Mouse (Mus musculus) retina, embryonic 14.5 days (tissue): ENCODE results near the gene Icos.
A peak's percentile ranks its signal among the peaks of the same experiment; 100 is the strongest.

Experiments used
- DNase-seq: peaks from one replicate; pipeline ENCODE4 v3.0.0-alpha.2; 2015; ENCODE audit warnings: low spot score

Icos gene

DNA sequence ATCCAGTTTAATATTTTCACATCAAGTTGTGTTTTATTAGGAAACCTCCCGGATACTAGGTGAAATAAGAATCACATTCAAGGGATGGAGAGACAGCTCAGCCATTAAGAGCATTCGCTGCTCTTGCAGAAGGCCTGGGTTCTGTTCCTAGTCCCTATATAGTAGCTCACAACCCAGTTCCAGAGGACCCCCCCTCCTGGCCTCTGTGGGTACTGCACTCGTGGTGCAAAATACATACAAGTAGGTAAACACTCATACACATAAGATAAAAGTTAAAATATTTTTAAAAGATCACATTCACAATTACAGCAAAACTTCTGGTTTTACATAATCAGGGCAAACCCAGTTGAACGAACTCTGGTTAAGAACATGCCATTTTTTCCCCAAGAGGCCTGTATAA is 15.6 kb upstream of the Icos start:
- DNase-seq: no peak

DNA sequence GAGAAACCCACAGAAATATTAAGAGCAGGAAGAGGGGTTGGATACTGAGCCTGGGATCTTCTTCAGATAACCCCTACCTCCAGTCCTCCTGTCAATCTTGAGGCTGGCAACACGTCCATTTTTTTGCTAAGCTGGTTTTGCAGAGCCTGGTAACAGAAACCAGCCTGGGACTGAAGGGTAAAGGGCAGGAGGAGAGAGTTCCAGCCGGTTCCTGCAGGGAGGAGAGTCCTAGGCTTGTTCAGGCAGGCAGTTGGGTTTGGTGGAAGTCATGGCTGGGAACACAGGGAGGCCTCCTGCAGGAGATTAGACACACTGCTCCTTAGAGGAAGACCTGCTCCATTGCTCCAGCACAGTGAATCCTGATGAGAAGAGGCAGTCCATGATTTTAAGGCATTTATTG is 10.2 kb upstream of the Icos start:
- no peak for DNase-seq

DNA sequence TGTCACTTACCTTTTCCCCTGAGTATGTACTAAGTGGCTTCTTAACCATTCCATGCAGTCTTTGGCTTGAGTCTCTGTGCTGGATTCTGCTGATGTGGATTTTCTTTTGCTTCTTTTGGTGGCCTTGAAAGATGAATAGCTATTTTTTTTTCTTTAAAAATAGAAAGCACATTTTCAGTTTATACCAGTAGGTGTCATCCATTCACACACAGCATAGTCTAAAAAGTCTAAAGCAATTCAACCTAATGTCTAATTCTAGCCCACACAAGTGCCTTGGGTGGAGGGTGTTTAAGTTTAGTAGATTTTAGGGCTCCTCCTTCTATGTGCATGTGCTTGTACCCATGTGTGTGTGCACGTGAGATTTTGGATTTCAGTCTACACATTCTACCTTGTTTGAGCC is 6.9 kb upstream of the Icos start:
- no peak for DNase-seq

DNA sequence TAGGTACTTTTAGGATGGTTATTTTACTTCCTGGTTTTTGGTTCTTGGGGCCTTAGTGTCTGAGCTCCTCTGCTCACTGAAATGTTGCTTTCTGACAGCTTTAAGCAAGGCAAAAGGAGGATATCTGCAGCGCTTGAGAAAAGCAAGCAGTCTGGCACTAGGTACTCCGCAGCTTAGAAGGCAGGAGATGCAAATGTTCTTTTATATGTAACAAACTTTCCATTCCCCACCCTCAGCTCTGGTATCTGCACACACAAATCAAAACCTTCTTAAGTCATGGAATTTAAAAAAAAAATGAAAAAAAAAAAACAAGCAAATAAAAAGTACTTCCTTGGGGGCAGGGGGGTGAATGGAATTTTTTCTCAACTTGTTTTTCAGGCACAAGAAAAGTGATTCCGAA is 3.5 kb upstream of the Icos start:
- no peak for DNase-seq

DNA sequence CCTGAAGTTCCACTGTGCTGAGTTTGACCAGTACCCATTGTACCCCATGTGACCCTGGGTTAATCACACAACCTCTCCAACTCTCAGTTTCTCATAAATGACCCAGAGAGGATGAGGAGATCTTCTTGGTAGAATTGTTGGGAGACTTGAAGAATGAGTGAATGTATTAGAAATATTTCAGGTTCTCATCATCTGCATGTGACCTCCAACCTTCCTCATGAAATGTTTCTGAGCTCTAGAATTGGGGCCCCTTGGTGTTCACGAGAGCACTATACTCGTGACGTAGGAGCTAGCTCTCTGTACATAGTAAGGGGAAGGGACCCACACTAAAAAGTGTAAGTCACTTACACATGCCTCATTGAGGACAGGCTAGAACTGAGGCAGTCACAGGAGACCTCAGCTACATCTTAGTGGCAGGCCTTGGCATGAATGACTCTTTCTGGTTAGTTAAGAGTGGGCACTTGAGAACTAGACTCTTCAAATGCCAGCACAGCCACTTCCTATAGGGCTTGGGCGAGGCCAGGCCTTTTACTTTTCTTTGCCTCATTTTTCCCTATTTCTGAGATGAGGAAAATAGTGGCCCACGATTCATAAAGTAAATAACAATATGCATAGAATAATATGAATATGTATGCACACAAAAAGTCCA is 2.0 kb upstream of the Icos start:
- DNase-seq: no peak

DNA sequence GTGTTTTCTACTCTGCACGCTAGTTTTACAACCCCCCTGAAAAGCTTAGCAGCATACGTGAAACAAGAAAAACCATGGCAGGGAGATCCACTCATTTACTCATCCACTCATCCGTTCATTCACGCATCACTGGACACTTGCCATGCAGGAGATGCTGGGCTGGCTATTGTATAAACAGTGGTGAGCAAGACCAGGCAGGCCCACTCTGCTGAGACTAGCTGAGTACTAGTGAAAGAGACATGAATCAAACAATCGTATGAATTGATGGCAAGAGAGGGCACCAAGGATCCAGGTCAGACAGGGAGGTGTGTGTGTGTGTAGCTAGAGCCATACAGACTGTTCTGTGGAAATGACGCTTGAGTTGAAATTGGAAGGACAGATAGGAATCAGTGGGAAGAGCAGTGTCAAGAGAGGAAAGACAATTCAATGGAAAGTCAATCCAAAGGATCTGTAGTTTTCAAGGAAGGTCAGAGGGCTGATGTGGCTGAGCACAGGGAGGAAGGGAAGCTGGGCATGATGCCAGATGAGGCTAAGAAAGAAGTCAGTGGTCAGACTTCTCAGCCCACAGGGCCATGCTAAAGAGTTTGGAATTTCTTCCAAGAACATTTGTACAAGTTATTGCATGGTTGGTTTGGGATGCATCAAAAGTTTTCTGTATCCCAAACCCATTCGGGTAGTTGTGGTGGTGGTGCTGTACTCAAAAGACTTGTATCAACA is 1.6 kb downstream of the Icos start:
- DNase-seq: peak; percentile 78

DNA sequence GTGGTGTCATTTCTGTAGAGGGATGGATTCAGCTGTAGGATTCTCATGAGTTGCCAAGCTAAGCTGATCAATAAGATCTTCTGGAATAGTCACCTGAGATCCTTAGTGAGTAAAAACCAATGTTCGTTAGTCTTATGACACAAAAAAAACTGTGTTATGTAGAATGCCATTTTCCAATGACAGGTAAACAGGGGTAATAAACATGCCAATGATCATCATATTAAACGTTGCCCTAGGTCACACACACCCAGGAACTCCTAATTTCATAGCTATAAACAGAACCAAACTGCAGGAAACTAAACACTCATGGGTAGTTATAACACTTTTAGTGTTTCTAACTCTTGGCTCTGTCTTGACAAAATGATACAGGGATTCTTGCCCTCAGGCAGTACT is 2.1 kb downstream of the Icos start:
- no peak for DNase-seq

DNA sequence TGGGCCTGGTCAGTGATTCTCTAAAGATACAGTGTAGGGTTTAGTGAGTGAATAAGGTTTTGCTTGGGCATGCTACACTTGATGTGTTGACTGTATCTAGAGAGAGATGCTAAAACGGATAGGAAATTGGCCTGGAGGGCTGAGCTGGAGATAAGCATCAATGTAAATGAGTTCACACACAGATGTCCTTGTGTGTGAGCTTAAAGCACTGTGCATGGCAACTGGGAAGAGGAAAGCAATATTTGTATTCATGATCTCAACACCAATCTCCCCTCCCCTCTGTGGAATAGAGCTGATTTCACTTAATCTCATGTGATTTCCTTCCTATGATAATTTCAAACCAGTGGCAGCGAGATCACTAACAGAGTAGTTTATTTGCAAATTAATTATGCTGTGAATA is 7.3 kb downstream of the Icos start:
- DNase-seq: no peak

DNA sequence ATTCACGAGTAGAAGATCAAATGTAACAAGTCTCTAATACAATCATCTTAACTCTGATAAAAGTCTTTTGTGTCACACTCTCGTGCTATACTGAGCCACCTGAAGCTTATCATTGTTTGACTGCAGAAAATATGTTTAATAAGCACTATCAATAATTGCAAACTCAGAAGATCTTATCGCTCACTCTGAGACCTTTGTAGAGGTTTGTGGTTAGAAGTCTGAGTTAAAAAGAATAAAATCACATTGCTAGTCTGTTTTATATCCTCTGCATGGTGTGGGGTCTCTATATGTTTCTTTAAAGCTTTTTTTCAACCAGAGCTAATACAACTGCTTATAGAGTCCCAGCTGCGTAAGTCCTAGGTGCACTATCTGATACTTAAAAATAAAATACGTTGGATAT is 8.4 kb downstream of the Icos start:
- DNase-seq: no peak

DNA sequence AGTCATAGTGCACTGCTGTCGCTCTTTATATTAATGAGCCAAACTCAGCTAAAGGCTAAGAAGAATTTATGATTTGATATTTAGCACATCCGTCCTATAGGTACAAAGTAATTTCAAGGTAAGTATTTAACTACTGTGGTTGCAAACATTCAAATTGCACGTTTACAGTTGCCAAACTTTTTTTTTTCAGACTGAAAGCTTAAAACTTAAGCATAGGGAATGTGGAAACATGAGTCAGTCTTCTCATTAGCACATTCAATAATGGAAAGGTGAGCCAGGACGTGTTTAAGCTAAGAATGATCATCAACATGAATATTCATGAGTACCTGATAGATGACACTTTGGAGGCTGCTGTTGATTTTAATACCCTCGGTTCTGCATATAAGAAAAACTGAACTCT is 11.4 kb downstream of the Icos start:
- no peak for DNase-seq

DNA sequence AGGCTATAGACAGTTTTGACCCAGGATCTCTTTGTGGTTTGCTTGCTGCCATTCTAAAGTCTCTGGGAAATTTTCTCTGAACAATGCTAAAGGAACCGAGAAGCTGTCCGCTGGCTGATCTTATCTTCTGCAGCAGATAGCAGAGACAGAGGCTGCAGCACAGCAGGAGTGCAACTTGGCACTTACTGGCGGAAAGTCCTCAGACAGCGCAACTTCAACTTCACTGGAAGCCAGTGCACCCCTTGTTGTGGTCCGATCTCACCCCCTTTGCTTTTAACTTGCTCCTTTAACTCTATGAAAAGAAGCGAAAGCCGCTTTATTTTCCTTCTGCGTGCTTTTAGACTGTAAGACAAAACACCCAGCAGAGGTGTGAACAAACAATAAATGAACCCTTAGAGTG is 12.6 kb downstream of the Icos start:
- DNase-seq: no peak

DNA sequence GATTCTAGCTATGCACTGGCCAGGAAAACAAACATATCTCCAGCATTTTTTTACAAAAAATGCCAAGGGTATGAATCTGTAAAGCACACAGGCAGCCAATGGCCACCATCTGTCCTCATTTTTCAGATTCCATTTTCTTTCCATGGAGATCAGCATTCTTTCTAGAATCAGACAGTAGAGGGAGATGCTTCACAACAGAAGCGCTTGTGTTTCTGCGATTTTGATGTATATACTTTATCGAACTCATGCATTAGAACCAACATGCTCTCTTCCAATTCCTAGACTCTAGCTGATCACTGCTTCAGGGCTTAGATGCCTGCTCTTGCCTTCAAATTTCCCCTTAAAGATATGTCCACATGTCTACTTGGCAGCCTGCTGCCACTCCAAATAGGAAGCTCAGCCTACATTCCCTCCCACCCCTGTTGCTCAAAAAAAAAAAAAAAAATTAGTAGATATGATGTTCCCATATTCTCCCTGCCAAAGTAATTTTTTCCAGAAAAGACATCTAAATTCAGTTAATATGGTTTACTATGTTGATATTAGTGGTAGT is 20.4 kb downstream of the Icos start:
- no peak for DNase-seq

DNA sequence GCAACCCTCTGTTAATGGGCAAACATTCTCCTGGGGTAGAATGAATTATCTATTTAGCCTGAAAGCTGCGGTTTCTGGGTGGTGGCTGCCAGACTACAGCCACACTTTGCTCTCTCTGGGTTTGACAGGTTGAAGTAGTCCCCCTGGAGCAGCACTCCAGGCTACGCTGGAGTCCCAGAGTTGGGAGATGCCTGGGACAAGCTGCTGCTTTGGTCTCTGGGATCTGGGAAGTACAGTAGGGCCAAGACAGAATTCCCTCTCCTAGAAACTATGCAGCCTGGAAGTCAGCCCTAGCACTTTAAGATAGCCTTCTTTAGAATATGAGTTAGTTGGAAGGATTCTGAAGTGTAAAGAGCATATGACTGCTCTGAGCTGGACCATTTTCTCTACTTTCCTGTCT is 21.0 kb downstream of the Icos start:
- no peak for DNase-seq

DNA sequence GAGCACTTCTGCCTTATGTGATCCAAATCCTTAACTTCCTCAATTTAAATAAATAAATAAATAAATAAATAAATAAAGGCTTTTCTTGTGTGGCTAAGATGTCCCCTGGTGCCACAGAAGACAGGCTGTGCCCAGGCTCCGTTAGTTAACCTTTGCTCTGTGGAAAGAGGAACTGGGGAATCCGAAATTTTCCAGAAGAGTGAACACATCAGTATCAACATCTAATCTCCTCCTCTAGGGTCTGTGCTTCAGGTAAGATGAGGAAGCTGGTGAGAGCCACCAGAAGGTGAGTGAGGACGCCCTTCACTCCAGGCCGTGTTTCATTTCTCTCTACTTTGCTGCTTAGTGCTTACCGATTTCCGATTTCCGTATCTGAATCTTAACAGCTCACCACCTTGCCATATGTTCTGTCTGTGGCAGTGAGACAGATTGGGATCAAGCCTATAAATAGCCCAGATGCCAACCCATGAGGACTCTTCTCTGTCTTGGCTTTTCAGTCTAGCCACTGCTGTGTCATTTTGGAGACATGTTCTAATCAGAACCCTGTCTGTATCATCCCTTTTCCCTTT is 24.1 kb downstream of the Icos start:
- DNase-seq: no peak

DNA sequence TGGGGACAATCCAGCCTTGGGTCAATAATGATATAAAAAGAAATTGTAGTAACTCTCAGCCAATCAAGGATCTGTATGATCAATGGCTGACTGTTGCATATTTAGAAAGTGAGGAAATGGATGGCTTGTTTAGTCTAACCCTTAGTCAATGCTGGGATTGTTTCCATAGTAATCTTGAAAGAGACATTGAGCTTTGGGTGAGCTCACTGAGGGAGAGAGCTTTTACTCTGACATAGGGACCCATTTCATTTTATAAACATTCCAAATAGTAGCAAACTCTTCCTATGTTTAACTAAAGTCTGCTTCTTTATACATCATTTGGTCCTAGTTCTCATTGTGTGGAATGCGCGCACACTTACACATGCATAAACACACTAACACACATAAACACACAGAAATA is 28.5 kb downstream of the Icos start:
- no peak for DNase-seq

DNA sequence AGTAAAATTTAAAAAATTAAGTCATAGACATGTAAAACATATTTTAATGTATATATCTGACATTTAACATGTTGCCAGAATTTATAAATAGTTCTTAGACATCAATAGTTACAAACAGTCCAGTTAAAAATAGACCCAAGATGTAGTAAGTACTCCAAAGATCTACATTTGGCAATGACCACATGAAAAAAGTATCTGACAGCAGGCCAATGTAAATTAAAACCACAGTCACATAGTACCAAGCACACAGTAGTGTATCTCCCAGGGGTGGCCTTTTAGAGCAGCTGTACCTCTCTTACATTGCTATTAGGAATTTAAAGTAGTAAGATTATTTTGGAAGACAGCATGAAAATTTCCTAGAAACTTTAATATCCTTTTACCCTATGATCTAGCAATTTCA is 29.8 kb downstream of the Icos start:
- no peak for DNase-seq

DNA sequence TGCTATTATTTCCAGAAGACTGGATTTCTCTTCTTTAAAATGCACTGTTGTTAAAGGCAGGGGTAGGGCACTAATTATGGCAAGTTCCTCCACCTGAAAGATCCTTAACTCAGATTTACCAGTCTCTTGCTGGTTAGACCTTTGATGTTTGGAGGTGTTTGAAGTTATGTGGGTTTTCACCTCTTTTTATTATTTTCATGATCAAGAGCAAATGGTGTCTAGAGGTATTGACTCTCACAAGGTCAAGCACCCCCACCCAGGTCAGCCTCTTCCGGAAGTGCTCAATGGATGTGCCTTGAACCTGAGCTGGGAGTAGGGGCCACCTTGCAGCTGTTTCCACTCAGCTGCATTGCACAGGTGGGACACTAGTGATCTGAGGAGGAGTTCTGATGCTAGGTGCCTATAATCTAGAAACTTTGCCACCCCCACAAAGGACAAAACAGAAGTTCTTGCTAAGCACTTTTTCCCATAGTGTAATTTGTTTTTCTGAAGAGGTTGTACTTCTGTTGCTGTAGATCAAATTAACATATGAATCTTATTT is 38.9 kb downstream of the Icos start:
- DNase-seq: no peak

DNA sequence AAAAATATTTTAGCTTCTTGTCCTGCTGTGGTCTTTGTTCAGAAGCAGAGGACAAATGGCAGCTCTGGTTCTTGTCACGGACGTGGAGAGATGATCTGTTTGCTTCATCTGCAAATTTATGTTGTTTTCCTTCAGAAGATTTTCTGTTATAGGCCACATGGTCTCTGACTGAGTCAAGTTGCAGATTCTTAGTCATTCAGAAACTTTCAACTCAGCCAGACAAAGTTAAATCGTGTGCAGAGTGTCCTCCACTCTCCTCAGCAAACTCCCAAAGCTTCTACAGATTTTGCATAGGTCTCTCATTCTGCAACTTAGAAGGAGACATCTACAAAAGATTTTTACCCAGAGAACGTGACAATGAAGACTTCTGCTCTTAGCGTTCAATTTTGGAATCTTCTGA is 49.0 kb downstream of the Icos start:
- no peak for DNase-seq

DNA sequence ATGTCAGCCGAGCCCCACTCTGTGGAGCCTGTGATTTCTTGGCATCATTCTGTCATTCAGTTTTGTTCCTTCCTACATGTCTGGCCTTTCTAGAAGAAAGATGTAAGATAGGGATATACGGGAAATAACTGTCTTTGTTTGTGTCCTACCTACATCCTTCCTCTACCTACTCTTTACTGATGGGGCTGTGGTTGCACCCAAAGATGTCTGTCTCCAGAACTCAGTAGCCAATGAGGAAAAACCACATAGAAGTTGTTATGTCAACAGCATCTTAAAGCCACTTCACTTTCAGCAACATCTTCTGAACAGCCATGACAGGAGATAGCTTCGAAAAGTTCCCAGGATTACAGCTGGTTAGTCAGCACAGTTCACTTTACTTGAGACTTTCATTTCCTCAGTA is 49.8 kb downstream of the Icos start:
- DNase-seq: no peak

DNA sequence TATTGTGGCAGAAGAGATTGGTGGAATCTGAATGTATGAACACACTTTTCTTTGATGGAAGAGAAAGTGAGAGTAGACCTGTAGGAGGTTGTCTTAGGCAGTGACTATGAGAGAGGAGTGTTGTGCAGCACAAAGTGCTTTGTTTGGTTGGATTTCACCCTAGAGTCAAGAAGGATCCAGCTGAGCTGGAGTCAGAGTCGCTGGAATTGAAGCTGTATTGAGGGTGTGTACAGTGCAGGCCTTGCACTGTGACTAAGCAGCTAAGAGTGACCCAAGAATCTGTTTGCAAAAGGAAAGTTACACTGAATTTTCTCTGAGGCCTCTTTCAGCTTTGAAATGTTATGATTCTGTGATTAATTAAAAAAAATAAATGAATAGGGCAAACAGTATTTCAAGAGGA is 52.2 kb downstream of the Icos start:
- no peak for DNase-seq

DNA sequence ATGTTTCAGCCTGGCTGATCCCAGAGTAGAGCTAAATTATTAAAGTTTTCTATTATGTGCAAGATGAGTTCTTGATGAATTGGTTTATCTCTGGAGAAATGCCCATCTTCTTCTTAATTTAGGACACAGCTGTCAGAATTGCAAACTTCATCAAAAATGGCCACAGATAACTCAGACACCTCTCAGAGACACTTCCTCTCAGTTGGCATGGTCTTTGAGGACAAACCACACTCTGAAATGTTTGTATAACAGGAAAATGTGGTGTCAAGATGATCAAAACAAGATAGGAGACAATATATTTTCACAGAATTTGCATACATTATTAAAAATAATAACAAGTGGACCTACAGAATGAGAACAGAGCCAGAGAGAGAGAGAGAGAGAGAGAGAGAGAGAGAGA is 52.8 kb downstream of the Icos start:
- no peak for DNase-seq

DNA sequence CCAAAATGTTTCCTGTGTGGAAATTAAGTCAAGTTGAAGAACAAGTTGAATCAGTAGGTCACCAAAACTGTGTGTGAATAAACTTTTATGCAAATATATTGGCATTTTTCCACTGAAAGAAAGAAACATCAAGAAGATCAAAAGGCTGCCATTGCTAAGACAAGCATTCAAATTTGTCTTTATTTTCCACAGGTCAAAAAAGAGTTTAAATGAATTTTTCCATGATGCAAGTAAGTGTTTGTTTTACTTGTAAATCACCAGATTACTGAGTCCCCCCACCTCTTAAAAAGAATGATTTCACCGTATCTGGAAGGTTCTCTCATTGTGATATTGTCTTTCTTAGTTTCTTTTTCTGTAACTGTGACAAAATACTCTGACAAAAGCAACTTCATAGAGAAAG is 57.5 kb downstream of the Icos start:
- no peak for DNase-seq

DNA sequence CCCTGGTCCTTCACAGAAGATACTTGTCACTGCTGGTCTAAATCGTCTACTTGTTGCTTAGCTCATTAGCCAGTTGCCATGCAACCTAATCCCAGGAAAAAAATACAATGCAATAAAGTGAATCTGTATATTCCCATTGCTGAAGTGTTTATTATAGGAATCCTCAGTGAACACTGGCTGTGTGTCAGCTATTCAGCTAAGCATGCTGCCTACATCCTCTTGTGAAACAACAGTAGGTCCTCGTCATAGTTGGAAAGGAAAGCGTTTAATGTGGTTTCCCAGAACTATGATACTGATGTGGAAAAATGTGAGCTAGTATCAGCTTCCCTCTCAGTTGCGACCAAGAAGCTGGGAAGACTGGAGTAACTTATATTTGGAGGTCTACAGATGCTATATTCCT is 60.5 kb downstream of the Icos start:
- no peak for DNase-seq
